Mouse (Mus musculus): ENCODE results near the gene Nr3c2. TPM values are rescaled to one million over a fixed set of nuclear protein-coding genes. Genes with fewer than 3 reads are reported as not detected.
A peak's percentile ranks its signal among the peaks of the same experiment; 100 is the strongest.

Nr3c2 gene
- total RNA-seq (2022): 10 to 100 TPM; 17.6 to 26.3 (median 20.7) TPM

- no peak for DNase-seq
Measured at GRCm38 (mm10) chr8:76899411-76900154, at the start of gene Nr3c2. Nr3c2 (plus strand) TSS chr8:76899442.

DNA sequence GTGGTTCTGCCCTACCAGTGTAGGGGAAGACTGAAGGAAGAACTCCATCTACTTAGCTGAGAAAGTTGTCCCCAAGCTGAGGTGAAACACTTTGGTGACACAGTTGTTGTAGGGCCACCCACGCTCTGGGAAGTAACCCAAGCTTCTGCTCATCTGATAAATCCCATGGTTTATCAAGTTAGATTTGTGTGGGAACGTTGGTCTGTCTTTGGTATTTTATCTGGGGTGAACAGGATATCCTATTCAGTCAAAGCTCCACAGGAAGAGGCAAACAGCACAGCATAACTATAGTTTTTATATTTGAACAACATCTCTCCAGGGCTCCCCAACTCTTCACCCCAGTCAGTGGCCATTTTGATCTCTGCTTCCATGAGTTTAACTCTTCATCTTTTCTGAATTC is 40.7 kb upstream of the Nr3c2 start:
- DNase-seq: no peak

GRCm38 (mm10) chr8:76859709-76860108 is 39.5 kb upstream of the Nr3c2 start:
- no peak for DNase-seq

GRCm38 (mm10) chr8:76863066-76863465 is 36.2 kb upstream of the Nr3c2 start:
- DNase-seq: no peak

DNA sequence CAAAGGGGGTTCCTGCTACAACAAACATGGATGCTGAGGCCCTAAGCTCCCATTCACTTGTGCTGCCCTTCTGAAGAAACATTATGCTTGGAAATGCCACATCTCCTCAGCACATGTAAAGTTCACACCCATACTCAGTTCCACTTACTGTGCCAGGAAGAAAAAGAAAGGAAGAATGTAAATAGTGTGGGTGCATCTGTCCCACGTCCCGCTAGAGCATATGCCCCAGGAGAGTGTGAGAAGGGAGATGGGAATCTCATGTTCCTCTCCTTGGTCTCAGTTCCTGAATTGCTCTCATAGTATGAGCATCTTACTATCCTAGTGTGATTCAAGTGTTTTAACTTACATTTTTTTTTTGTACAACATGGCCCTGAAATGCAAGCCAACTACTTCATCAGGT is 22.4 kb upstream of the Nr3c2 start:
- no peak for DNase-seq

DNA sequence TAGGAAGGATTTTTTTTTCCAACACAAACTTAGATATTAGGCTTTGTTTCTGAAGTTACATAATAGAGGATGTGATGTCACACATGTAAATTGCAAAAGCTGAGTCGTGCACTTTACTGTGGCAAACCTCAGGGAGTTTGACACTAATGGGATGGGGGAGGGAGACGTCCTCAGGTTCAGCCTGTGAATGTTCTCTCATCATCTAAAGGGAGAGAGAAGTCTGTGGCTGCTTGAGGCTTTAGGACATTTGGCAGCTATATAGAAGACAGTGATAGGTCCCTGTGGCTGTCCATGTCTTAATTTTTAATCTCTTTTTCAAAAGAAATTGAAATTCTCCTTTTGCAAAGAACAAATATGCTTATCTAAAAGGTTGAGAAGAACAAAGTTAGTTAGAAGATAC is 2.2 kb upstream of the Nr3c2 start:
- DNase-seq: no peak

GRCm38 (mm10) chr8:76898721-76899410 is 376 bp upstream of the Nr3c2 start:
- DNase-seq: peak; percentile 72

DNA sequence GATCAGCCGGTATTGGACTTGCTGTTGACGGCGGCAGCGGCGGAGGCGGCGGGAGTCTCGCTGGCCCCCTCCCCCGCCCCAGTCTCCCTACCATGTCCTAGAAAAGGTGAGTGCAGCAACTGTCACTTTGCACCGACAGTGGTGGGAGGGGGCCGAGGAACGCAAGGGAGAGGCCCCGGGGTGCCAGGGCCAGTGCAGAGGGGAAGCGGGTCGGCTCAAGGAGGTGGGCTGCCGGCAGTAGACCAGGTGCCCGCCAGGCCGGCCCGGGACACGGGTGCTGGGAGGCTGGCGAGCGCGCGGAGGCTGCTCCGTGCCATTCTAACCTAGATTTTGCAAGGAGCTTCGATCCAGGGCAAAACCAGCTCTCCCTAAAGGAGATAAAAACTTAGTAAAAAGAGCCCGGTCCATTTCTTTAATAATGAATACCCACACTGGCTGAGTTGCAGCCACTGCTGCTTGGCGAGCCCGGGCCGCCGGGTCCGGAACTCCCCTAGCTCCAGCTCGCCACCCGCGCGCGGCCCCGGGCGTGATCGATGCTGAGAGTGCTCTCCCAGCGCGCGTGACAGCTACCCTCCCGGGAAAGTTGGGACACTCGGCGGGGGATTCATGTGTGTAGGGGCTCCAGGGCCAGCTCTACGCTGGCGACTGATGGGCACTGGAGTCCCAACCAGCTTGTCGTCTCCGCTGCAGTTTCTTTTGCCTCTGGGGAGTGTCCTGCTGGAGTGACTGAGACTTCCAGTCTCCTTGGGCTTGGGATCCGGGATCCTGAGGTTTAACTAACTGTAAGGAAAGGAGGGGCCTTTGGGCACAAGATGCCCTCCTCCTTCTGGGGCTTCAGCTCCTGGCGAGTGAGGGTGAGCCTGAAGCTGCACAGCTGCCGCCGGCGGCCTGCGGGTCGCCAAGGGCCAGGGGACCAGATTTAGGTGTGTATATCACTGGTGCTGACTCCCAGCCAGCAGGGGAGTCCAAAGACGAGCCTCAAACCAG is 1.2 kb downstream of the Nr3c2 start:
- DNase-seq: peak; percentile 37

DNA sequence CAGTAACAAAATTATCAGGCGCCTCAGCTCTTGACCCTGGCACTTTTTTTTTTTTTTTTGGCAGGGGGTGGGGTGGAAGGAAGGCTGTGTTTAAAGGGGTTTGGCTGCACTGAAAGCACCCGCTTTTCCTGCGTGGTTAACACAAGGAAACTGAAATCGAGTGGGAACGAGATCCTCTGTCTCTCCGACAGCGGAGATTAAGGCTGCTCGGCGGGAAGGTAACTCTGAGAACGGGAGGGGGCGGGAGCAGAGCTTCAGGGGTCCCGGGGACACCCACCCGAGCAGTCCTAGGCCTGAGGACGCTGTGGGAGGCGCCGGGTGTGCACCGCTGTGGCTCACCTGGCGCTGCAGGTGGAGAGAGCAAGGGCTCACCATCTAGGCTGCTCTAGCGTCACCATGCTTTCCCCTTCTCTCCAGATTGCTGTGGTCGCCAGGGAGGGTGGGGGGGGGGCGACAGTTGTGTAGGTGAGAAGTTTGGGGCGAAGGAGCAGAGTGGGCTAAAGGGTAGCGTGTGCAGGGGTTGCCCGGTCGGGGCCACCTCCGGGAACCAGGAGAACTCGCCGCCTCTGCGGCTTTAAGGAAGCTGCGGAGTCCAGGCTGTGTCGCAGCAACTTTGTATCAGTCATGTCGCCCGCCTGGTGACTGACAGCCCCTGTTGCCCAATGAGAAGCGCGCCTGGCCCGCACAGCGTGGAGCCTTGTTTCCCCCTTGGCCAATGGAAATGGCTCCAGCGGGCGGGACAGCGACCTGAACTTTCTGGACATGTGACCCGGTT is 2.4 kb downstream of the Nr3c2 start:
- peak; percentile 99 for DNase-seq

DNA sequence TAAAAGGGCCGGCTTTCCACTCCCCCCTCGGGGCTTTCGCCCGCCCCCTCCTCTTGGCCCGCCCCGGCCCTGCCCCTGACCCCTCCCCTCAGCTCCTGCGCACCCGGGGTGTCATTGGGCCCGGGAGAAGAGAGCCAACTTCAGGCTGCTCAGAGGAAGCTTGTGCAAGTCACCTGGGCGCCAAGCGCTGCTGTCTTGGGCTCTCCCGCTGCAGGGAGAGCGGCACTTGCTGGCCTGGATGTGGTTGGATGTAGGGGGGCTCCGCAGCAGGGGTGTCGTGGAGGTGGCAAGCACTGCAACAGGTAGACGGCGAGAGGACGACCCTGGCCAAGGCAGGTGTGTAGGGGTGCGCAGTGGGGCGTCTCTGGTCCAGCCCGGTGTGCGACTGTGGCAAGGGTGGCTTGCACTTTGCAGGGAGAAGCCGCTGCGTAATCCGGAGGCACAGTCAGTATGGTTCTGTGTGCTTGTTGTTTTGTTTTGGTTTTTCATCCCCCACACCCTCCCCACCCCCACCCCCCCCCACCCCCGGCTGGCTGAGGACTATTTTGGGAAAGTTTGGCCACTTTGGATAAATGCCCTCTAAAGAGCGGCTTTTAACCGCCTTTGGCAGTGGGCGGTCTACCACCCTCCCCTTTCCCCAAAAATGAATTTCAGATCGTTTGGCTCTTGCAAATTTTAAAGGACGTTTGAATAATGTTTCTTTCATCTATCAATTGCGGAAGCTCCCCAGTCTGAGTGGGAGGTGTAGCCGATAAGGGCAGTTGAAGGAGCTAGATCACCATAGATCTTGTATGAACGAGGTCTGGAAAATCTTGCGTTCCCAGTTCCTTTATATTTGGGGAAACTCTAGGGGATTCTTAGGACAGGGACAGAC is 3.2 kb downstream of the Nr3c2 start:
- DNase-seq: no peak

DNA sequence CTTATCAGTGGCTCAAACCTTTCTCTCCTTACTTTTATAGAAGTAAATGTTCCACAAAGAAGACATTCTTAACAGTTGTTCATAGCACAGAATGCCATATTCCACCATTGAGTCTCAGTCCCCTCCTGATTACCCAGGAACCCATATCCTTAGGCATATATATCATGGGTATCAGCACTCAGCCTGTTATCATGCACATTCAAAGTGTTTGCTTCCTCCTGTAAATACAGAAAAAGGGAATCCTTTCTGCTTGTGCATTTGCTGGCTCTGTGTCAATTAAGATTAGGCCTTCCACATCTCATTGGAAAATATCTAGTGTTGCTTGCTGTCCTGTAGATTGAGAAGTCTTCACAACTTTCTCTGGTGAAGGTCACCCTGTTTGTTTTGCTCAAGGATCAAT is 12.0 kb downstream of the Nr3c2 start:
- DNase-seq: no peak

GRCm38 (mm10) chr8:76912678-76913077 is 13.4 kb downstream of the Nr3c2 start:
- no peak for DNase-seq

- DNase-seq: no peak
Measured at GRCm38 (mm10) chr8:76913207-76913606, 14.0 kb downstream of the Nr3c2 start.

DNA sequence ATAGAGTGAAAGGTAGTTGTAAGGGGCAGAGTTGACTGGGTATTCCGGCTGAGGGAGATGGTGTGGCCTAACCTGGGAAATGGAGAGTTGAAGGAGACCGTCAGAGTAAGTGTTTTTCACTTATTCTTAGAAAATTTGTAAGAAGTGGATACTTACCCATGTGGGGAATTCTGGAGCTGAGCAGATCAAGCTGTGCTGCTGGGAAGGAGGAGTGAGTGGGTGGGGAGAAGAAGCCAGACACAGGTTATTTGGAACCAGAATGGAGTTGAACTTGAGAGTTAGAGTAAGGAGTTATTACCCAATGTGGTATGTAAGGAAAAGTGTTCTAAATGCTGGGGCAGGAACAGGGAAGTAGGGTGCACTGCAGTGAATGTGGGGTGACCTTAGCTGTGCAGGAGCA is 16.0 kb downstream of the Nr3c2 start:
- DNase-seq: no peak

DNA sequence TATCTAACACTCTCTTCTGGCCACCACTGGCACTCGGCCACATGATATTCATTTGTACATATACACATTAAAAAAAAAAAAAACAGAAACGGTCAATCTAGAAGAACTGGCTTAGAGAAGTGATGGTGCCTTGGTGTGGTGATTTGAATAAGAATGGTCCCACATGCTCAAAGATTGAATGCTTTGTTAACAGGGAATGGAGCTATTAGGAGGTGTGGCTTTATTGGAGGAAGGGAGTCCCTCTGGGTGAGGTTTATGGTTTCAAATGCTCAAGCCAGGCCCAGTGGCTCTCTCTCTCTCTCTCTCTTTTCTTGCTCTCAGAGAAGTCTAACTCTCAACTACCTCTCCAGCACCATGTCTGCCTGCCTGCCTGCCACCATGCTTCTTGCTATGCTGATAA is 20.3 kb downstream of the Nr3c2 start:
- no peak for DNase-seq

DNA sequence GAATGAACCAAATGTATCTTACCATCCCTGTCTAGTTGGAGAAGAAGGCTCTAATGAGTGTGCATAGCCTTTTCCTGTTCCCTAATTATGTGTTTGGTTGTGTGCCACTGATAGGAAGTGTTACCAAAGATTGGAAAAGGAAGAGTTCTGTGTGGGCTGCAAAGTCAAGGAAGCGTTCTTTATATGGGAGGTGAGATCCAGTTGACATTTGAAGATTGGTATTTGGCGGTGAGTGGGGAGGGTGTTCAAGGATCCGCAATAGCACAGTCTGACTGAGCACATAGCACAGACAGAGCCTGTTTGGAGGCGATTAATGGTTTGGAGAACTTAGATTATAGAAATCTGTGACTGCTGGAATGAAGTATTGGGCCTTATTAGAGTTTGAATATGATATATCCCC is 24.9 kb downstream of the Nr3c2 start:
- DNase-seq: no peak

DNA sequence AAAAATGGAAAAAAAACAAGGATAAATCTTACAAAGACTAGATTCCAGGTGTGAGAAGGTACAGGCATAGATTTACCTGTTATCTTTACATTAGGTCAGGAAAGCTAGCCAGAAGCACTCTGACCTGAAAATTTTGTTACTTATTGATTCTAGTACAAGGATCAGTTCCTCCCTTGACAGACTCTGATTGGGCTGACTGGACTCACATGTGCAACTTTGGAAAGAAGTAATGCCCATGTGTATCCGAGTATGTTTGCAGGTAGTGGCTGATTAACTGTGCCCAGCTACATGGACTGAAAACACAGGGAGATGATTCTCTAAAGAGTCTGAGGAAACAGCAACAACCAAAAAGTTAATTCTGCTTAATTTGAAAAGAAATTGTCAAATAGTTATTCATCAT is 29.1 kb downstream of the Nr3c2 start:
- no peak for DNase-seq

DNA sequence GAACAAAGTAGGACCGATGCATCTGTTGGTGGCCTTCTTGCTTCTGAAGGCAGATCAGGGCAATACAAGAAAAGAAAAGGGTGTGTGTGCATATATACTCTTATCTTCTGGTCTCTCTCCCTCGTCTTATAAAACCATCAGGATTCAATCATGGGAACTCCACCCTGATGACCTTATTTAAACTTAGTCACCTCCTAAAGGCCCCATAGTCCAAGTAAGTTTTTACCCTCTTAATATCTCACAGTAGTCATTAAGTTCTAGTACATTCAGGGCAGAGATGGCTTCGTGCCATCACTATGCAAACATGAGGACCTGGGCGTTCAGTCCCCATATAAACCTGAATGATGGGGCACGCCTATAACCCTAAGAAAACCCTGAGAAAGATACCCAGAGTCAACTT is 29.6 kb downstream of the Nr3c2 start:
- DNase-seq: no peak

DNA sequence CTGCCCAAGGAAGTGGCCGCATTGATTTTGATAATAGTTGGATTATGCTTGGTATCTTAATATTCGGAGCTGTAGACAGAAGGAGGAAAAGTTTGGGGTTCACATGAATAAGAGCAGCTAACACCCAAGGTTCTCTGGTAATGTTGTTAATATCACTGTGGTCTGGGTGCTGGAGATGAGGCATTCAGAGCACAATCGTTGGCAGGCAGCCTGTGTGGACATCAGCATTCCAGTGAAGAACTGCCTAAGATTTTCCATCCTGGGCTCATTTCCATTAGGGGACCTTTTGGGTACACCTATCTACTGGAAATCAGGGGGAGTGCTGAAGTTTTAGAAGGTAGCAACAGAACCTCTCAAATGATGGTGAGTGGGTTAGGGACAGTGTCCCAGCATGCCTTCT is 65.8 kb downstream of the Nr3c2 start:
- no peak for DNase-seq

DNA sequence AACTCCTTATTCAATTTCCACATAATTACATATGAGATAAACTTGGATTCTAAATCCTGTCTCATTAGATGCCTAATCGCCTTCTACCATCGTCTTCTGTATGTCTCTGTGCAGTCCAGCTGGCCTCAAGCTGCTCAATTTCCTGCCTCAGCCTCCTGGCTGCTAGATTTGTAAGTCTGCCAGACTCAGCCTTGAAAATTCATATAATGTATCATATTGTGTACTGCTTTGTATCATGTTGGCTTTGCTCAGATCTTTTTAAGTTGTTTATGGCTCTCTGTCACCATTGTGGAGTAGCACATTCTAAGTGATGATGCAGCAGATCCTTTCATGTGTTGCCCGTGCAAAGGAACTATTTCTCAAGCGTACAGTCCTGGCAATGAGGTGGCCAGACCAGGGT is 71.9 kb downstream of the Nr3c2 start:
- DNase-seq: no peak

DNA sequence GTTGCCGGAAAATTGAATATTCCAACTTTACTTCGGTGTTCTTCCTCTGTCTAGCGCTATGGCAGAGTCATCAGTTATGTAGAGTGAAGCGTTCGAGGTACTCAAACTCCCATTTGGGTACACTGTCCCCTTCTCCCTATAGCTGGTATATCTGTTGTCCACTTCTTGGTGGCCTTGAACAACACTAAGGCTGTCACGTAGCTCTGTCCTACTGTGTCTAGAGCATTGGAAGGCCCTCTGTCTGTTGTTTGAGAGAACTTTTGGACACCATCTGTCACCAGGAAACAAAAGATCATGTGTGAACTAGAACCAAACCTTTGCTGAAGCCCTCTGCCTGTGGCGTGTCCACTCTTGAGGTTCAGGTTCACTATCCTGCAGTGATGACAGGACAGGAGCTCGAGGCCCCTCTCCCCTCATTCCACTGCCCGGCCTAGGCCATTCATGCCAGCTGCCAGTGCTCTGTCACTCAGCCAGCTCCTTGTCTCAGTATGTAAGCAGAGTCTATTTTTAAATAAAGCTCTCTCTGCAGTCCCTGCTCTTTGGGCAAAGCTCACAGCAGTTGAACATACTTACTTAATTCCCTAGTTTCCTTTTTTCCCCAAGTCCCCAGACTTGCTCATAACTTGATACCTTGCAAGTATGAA is 72.6 kb downstream of the Nr3c2 start:
- no peak for DNase-seq
